Mouse (Mus musculus): ENCODE results near the gene Adal. TPM values are rescaled to one million over a fixed set of nuclear protein-coding genes. Genes with fewer than 3 reads are reported as not detected.

Adal gene
- polyA plus RNA-seq, 1 experiment from 2014 or later, result 8.2 TPM

- WGBS, result 94% methylated on average over 17 of the region's 17 CpGs
- Histone ChIP-seq H3K9me3 (ENCODE audit: control insufficient read depth) (no peaks in the 10 kb centered on the region), H3K9ac (ENCODE audit: low read depth, low read length) (no peak overlapping the region), H3K4me1 (replicated peaks; ENCODE audit: control insufficient read depth, insufficient read depth, low read length) (no peaks in the 10 kb centered on the region), H3K27me3 (replicated peaks; ENCODE audit: control insufficient read depth, insufficient read depth, low read length) (no peaks in the 10 kb centered on the region), H3K27ac (ENCODE audit: low read depth, low read length) (no peak overlapping the region), H3K4me2 (replicated peaks; ENCODE audit: low read depth) (no peak overlapping the region), H3K36me3 (ENCODE audit: control insufficient read depth, insufficient read depth) (peaks cover 79% of the 10 kb centered on the region), H3K4me3 (ENCODE audit: low read depth, low read length) (no peak overlapping the region)
- TF ChIP-seq CTCF (IDR thresholded peaks at IDR 0.05; ENCODE audit: low read depth), result no peak
- no peak for ATAC-seq
These were observed 64.0 kb downstream of the Adal start for GRCm38 (mm10) chr2:121204276-121204675.

Other genes with a start within 250 kb of the Adal start
- gene Ubr1, start 169.7 kb upstream of the Adal start, polyA plus RNA-seq (2015; fragmentation: Nextera tagmentation; extraction: Ambion mirVana), result 6.5 and 7.1 TPM in 2 replicates
- 13.7 and 14.8 TPM in 2 replicates for gene Tmem62, start 163.4 kb upstream of the Adal start, polyA plus RNA-seq (2015; fragmentation: Nextera tagmentation; extraction: Ambion mirVana)
- 40.5 and 42.0 TPM in 2 replicates for gene Ccndbp1, start 132.0 kb upstream of the Adal start, polyA plus RNA-seq (2015; fragmentation: Nextera tagmentation; extraction: Ambion mirVana)
- gene Epb42, start 103.4 kb upstream of the Adal start, polyA plus RNA-seq (2015; fragmentation: Nextera tagmentation; extraction: Ambion mirVana), result 0.47 and 0.50 TPM in 2 replicates
- 0.07 and 0.09 TPM in 2 replicates for gene Tgm5, start 54.6 kb upstream of the Adal start, polyA plus RNA-seq (2015; fragmentation: Nextera tagmentation; extraction: Ambion mirVana)
- not detected in 2 replicates for gene Tgm7, start 30.6 kb upstream of the Adal start, polyA plus RNA-seq (2015; fragmentation: Nextera tagmentation; extraction: Ambion mirVana)
- gene Lcmt2, start 225 bp downstream of the Adal start, polyA plus RNA-seq (2015; fragmentation: Nextera tagmentation; extraction: Ambion mirVana), result 14.3 and 14.8 TPM in 2 replicates
- 12.3 and 14.4 TPM in 2 replicates for gene Tubgcp4, start 30.2 kb downstream of the Adal start, polyA plus RNA-seq (2015; fragmentation: Nextera tagmentation; extraction: Ambion mirVana)
- 6.0 and 7.1 TPM in 2 replicates for gene Zscan29, start 30.7 kb downstream of the Adal start, polyA plus RNA-seq (2015; fragmentation: Nextera tagmentation; extraction: Ambion mirVana)
- 5.8 and 6.6 TPM in 2 replicates for gene Trp53bp1, start 131.0 kb downstream of the Adal start, polyA plus RNA-seq (2015; fragmentation: Nextera tagmentation; extraction: Ambion mirVana)
- gene Map1a, start 149.2 kb downstream of the Adal start, polyA plus RNA-seq (2015; fragmentation: Nextera tagmentation; extraction: Ambion mirVana), result 1.0 and 1.3 TPM in 2 replicates
- gene Ppip5k1, start 215.0 kb downstream of the Adal start, polyA plus RNA-seq (2015; fragmentation: Nextera tagmentation; extraction: Ambion mirVana), result 19.2 and 25.0 TPM in 2 replicates
- 1,214 and 1,240 TPM in 2 replicates for gene Ckmt1, start 217.3 kb downstream of the Adal start, polyA plus RNA-seq (2015; fragmentation: Nextera tagmentation; extraction: Ambion mirVana)
- 0.01 and 0.05 TPM in 2 replicates for gene Strc, start 246.7 kb downstream of the Adal start, polyA plus RNA-seq (2015; fragmentation: Nextera tagmentation; extraction: Ambion mirVana)

All from intestine, postnatal 0 days (tissue).